Mouse (Mus musculus): ENCODE data around the gene Tbc1d4. TPM values are rescaled to one million over a fixed set of nuclear protein-coding genes. Genes with fewer than 3 reads are reported as not detected.

The Tbc1d4 gene
- total RNA-seq, 4 experiments from 2014 or later: 78.5 to 103 (median 84.6) TPM

DNA sequence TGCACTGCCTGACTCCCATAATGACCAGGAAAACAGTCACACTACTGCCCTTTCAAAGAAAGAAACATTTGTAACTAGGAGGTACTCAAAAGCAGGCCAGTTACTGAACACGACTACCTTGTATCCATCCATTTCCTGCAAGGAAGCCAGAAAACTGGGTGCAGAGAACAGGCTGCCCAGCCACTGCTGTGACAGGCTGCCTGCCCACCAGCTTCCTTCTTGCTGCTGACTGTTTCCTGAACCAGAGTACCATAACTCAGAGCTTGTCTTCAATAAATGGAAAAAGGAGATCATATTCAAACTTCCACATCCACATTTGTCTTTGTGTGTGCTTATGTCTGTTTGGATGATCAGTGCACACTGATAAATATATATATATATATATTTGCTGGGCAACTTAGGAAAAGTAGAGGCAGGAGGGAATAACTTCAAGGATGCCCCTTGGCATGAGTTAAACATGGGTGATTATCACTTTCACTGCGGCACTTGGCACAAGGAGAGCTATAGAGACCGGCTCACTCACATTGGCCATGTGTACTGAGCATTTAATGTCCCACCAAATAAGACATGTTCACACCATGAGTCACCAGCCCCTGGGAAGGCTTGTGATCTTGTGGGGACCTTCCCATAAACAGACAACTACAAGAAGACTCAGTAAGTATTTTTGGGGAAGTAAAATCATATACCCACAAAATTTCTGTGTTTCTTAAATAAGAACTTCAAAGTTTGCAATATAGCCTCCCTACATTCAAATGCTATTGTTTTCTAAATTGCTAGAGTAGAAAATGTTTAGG, 105.6 kb downstream of the Tbc1d4 start:
- no peak for DNase-seq (ENCODE audit: low spot score)

DNA sequence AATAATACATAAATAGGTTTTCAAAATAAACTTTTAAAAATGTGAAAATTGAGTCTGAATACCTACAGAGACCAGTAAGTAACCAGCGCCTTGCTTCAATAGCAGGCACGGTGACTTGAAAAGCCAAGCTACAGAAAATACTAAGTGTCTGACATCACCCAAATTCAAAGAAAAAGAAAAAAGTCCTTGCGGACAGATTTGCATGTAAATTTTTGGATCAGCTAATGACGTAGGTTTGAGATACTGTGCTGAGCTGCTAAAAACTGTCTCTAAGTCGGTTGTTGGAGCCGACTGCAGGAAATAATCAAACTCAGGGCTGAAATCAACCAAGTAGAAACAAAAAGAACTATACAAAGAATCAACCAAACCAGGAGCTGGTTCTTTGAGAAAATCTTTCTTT, 107.1 kb downstream of the Tbc1d4 start:
- DNase-seq (ENCODE audit: low spot score): no peak

DNA sequence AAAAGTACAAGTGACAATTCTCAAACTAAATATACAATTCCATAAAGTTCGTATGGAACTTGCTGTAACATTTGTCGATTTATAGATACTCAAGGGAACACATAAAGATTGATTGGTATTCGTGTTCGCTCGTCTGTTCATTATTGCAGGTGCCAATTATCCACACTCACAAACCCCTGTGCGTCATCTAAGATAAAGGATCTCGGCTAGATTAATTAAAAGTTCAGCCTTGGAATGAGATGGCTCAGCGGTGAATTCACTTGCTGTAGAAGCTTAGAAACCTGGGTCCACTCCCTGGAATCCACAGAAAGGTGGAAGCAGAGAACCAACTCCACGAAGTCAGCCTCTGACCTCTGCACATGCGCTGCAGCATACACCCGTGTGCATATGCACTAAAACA, 107.5 kb downstream of the Tbc1d4 start:
- DNase-seq (ENCODE audit: low spot score): no peak

DNA sequence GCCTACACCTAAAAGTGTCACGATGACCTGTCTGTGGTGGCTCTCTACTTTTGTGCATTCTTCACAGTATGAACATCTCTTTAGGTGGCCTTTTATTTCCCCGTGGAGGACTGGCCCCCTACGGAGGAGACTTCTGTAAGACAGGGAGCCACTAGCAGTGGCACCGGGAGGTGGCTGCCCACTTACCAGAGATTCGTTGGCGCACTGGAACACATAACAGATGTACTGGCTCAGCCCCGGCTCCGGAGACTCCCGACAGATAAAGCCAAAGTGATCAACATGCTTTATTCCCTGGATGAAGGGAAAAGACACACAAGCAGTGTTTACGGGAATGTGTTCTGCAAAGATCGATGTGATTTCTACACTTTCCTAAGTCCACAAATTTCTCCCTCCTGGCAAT, 108.2 kb downstream of the Tbc1d4 start:
- no peak for DNase-seq (ENCODE audit: low spot score)

DNA sequence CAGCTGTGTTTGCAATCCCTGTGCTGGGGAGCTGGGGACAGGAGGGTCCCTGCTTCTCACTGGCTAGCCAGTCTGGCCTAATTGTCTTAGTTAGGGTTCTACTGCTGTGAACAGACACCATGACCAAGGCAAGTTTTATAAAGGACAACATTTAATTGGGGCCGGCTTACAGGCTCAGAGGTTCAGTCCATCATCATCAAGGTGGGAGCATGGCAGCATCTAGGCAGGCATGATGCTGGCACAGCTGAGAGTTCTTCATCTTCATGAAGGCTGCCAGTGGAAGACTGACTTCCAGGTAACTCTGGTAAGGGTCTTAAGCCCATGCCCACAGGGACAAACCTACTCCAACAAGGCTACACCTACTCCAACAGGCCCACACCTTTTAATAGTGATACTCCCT, 109.2 kb downstream of the Tbc1d4 start:
- no peak for DNase-seq (ENCODE audit: low spot score)

DNA sequence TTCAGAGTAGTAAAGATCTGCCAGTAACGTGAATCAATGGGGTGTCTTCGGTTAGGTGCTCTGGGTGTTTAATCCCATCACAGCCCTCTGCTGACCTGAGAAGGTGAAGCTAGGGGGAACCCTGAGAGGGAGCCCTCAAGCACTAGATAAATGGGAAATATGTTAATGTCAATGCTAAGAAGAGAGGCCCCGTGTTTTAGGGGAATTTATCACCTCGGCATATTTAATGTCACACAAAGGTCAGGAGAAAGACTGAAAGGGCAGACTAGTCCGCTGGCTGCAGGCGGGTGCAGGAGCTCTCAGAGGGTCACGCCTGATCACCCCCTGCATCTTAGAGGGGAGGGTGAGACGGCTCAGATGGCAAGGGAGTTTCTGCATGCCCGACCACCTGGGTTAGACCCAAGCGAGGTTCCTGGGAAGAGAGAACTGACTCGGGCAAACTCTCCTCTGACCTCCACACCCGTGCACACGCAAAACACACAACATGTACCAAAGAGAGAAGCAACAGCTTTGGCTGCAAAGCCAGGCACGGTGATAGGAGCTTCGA, 120.7 kb downstream of the Tbc1d4 start:
- no peak for DNase-seq (ENCODE audit: low spot score)

DNA sequence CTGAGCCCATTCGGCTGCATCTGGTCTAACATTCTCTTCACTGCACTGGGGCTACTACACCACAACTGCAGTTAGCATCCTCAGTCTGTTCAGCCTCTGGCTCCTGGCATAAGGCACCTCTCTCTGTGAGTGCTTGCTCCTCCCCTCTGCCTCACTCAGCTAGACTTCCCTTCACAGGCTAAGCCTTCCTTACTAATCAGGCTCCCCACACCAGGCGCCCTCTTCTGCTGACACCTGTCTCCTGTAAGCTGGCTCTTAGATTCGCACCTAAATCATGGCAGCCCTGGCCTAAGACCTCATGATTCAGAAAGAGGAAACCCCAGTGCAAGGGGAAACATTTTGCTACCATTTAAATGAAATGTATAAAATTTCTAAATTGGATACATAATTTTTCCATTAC, 122.4 kb downstream of the Tbc1d4 start:
- DNase-seq (ENCODE audit: low spot score): no peak

DNA sequence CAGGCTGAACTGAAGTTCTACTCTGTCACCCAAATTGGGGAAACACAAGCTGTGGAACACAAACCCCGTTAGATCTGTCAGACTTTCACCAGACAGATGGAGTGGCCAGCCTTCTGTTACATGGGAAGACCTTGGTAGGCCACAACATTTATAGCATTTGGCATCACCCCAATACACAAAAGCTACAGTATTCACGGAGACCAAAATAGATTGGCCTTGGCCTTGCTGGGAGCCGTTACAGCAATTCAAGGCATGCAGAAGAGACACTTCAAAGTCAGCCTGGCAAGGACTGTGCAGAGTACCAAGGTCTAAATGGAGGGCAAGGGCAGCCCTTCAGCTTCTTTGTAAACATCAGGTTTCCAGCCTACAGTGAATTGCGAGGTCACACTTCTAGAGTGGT, 125.8 kb downstream of the Tbc1d4 start:
- peak; percentile 62 for DNase-seq (ENCODE audit: low spot score)

DNA sequence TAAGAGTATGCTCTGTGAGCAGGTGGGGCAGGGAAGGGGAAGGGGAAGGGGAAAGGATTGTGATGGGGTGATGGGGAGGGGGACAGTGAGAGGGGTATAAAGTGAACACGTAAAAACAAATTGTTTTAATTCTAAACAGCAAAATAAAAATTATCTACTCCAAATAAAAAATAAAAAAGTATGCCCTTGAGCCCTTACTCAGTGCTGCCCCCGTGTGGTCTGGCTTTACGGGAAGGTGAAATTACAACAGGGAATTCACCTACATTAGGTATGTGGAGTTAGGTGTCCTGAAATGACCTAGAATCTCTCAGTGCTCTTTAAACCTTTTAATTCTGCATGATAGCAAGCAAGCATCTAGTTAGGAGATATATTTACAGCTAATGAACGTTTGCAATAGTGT, 126.7 kb downstream of the Tbc1d4 start:
- DNase-seq (ENCODE audit: low spot score): no peak

DNA sequence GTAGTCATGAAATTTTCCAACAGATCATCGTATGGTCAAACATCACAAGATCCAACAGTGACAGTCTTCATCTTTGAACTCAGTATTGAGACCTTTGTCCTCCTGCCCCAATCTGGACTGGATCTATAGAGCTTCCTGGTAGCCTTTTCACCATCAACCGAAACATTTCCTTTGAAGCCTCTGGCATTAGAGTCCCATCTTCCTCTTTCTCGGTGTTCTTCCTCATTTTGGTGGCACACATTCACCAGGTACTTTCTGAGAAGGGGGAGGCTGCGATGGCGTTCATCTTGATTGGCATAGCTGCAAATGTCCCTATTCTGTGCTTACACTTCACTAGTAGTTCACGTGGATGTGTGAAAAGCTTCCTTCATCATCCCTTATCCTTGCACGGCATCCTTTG, 127.8 kb downstream of the Tbc1d4 start:
- no peak for DNase-seq (ENCODE audit: low spot score)

DNA sequence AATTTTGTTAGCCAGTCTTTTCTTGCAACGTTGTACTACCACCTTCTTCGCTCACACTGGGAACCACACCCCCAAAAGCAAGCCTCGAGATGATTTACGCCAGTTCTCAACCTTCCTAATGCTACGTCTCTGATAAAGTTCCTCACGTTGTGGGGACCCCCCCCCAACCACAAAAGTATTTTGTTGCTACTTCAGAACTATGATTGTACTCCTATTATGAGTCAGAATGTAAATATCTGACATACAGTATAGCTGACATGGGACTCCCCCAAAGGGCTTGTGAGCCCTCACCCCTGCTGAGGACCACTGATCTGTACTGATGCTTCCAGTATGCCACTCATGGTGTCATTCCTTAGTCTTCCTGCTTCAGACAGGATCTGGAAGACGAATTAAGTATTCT, 128.4 kb downstream of the Tbc1d4 start:
- no peak for DNase-seq (ENCODE audit: low spot score)

DNA sequence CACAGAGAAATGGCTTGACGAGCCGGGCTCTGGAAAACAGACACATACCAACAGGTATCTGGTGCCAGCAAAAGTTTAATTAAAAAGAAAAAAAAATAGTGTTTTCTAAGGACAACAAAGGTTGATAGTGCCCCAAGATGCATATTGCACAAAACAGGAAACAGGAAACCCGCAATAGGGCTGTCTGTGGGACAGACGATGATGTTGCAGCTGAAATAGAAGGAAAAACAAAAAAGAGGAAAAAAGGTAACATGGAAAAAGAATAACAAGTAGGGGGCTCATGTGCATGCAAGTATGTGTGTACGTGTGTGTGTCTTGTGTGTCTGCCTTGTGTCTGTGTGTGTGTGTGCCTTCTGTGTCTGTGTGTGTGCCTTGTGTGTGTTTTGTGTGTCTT, 131.2 kb downstream of the Tbc1d4 start:
- DNase-seq (ENCODE audit: low spot score): no peak

DNA sequence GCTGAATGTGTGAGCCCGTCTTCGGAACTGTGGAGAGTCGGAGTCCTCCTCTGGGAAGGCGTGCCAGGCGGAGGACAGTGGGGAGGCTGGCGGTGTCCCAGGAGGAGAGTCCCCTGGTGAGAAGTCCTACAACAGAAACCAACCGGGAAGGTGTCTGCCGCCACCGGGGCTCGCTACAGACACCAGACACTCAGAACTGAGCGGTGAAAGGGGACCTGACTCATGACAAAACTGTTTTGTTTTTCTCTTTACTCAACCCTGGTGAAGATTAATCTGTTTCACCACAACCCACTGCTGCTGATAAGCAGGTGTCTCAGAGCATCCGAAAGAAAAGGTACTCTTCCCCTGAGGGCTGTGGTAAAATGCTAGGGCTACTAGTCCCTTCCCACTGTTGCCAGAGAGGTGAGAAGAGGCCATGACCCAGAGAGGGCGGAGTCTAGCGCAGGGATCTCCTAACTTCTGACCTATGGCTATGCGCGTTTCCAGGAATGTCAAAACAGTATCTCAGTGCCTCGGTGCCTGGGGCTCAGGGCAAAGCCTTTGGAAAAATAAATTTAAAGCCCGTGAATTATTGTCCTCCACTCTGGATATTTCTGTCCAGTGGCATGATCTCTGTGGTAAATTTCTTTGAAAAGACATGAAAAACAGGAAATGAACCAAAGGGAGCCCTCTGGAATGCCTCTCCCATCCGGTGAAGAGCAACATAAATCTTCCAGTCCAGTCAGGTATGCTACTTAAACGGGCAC, 131.7 kb downstream of the Tbc1d4 start:
- DNase-seq (ENCODE audit: low spot score): no peak

DNA sequence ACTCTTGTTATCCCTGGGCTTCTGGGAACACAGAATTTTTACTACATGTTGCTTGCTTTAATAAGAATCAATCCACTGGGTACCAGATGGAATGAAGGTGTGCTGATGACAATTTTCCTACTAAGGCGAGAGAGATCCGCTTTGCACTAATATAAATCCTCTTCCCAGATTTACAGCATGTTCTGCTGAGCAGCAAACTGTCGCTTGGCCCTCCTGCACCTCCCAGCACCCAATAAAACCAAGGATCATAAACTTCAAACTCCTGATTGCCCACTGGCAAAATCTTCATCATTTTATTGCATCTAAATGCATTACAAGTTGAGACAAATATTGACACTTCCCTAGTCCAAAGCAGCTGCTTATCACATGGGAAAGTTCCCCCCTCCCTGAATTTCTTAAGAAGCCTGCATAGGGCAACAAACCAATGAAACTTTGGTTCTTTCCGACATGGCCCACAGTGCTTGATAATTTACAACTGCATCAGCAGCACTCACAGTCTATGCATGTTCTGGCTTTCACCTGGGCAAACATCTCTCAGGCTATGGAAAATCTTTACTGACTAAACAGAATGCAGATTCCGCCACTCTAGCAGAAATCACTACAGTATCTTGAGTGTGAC, 139.4 kb downstream of the Tbc1d4 start:
- no peak for DNase-seq (ENCODE audit: low spot score)

DNA sequence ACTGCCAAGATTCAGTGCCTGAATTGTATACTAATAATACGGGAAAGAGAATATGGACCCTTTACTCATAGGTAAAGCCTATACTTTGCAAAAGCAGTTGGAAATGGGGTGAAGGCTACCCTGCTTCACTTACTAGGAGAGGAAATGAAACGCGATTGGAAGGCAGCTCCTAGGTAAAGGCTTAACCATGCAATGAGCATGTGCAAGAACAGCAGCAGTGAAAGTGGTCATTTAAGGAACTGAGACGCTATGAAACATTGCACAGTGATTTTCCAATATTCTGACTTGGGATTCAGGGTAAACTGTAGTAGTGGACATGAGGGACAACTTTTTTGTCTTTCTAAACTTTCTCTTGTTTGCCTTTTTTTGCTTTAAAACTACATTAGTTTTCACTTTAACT, 140.8 kb downstream of the Tbc1d4 start:
- DNase-seq (ENCODE audit: low spot score): no peak

DNA sequence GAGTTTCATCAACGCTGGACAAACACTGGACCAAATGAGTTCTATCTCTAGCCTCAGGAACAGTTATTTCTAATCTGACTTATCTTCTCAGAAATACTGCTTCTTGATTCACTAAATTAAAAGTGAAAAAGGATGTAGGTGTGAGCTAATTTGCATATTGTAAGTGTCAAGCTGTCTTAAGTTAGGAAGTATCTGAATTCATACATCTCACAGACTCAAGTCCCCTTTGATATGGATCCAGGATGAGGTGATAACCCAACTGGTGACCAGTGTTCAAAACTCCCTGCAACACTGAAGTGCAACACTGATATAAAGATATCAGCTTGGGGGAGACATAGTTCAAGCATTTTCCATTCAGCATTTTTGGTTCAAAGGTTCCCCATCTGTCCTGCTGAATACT, 141.5 kb downstream of the Tbc1d4 start:
- no peak for DNase-seq (ENCODE audit: low spot score)

DNA sequence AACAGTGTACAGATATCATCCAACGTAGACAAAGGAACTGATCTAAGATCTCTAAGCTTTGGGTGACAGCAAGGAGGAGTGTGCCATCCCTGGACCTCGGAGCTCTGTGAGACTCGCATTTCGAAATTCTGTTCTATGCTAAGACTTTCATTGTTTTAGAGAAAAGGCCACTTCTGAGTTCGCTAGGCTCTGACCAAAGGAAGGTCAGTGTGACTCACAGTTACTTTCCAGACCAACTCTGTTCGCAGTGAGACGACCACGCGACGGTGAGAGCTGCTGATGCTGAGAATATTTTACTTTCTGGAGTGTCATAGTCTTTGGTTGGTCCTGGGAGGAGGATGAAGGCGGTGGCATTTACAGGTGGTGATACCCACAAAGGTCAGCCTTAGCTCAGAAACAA, 142.5 kb downstream of the Tbc1d4 start:
- no peak for DNase-seq (ENCODE audit: low spot score)

DNA sequence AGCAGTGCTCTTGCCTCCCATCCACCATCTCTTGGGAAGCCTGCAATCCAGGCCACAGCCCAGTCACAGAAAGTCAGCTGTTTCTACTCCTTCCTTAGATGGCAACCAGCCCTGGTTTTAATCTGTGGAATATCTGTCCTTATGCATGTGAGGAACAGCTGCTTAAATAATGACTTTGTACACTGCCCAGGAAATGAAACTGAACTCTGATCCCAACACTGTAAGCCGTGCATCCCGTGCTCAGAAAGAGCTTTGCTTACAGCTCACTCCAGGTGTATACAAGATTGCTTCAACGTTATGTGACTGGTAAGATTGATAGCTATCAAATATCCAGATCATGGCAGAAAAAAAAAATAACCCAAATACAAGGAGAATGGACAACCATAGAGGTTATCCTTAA, 143.1 kb downstream of the Tbc1d4 start:
- no peak for DNase-seq (ENCODE audit: low spot score)

DNA sequence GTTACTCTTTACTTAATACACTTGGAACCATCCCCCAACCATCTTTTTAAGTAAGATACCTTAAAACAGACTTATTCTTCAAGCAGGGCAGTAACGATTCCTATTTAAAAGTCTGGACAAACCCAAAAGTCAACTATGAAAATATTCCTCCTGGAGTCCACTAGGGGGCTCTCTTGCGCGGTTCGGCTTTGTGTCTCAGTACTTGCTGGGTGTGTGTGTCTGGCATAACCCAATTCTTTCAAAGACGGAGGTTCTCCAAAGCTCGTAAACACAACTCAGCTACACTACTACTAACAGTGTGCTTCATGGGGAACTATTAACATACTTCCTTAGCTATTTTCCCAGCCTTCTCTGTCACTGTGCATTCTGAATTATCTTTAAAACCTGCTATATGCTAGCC, 148.2 kb downstream of the Tbc1d4 start:
- DNase-seq (ENCODE audit: low spot score): peak; percentile 41

DNA sequence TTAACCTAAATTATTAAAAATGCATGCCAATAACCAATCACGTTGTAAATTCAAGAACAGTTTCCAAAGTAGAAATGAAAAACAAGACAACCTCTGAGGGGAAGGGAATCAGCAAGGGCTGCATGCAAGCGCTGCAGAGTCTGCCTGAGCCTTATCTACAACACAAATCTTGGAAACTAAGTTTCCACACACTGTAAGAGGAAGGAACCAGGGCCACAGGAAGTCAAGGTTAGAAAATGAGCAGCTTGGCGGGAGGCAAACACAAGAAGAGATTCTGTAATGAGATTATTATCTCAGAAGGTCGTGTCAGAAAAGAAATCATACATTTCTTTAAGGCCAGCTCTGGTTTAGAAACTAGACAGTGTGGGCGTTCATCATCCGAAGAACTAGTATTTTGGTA, 156.1 kb downstream of the Tbc1d4 start:
- no peak for DNase-seq (ENCODE audit: low spot score)

DNA sequence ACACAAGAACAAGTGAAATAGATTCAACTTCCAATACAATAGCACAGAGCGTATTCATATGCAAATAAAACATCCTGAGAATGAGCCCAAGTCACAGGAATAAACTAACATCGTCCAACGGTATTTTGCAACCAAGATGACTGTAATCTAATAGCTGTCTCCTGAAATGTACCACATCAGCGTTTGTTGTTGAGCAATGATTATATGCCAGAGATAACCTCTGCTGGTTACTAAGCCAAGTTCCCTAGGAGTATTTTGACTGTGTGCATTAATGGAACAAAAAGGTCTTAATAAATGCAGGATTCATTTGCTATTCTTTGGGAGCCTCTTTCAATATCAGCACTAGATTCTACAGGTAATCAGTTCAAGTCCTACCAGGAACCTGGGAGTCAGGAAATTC, 161.1 kb downstream of the Tbc1d4 start:
- DNase-seq (ENCODE audit: low spot score): no peak

DNA sequence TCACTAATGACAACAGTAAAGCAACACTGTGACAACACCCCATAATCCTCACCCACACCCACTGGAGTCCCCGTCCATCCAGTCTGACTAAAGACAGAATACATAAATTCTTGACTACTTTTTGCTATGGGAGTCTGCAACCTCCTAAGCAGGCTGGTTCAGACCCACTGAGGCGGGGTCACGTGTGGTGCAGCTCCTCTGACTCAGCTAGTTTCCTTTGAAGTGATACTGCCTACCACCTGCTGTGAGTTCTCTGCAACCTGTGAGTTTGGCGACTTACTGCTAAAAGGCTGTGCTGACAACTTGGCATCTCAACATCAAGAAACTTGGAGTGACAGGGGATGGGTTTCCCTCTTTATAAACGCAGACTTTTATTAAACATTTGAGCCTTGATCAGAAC, 163.8 kb downstream of the Tbc1d4 start:
- DNase-seq (ENCODE audit: low spot score): no peak

DNA sequence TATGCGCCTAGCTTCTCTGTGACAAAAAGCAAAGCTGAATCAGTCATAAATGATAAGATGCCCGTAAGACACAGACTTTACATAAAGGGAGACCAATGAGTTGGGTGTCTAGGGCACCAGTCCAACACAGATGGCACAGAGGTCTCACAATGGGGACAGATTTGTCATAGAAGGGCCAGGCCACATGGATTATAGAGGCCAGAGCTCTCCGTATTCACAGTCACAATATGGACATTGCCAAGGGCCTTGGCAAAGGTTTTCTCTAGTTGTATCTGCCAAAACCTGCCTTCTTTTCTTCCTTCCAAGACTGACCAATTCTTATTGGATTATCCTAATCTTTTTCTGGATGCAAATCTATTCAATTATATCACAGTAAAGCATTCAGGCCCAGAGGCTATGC, 171.1 kb downstream of the Tbc1d4 start:
- DNase-seq (ENCODE audit: low spot score): no peak
